Mouse (Mus musculus) limb, embryonic 15.5 days (tissue): ENCODE measurements around the gene Hist1h3d. TPM values are rescaled to one million over a fixed set of nuclear protein-coding genes. Genes with fewer than 3 reads are reported as not detected.
"Not testable (repeated sequence)": the region's sequence is repeated elsewhere in the genome, so short reads cannot be mapped to it uniquely, and the experiment has no call there.

Experiments used
- ATAC-seq: fragments of 200-750 bp; cut with Nextera tagmentation; 2 replicates; pipeline ENCODE4 v1.8.0; 2017; ENCODE audit warnings: low read depth, moderate TSS enrichment; ENCODE audit not compliant: insufficient number of reproducible peaks, low FRiP score, low TSS enrichment
- H3K27ac ChIP-seq: fragments of 300-500 bp; sonication (generic); 2 replicates; pipeline ENCODE4 v1.5.1; 2015; ENCODE audit warnings: moderate library complexity, mild to moderate bottlenecking, inconsistent platforms
- H3K27me3 ChIP-seq: fragments of 300-500 bp; sonication (generic); 2 replicates; pipeline ENCODE4 v1.6.1; 2015; ENCODE audit warnings: inconsistent platforms
- H3K36me3 ChIP-seq: fragments of 300-500 bp; sonication (generic); 2 replicates; pipeline ENCODE4 v1.6.1; 2015; ENCODE audit warnings: inconsistent platforms
- H3K4me1 ChIP-seq: fragments of 300-500 bp; sonication (generic); 2 replicates; pipeline ENCODE4 v1.6.1; 2015; ENCODE audit warnings: inconsistent platforms
- H3K4me2 ChIP-seq: fragments of 300-500 bp; sonication (generic); 2 replicates; pipeline ENCODE4 v1.6.1; 2015; ENCODE audit warnings: mild to moderate bottlenecking, inconsistent platforms
- H3K4me3 ChIP-seq: fragments of 300-500 bp; sonication (generic); 2 replicates; pipeline ENCODE4 v1.5.1; 2015; ENCODE audit warnings: mild to moderate bottlenecking, inconsistent platforms
- H3K9ac ChIP-seq: fragments of 300-500 bp; sonication (generic); 2 replicates; pipeline ENCODE4 v1.6.1; 2015; ENCODE audit warnings: inconsistent platforms
- H3K9me3 ChIP-seq: fragments of 300-500 bp; sonication (generic); 2 replicates; pipeline ENCODE4 v1.6.1; 2016; ENCODE audit warnings: inconsistent platforms
- WGBS: fragments of 180-500 bp; shearing (Covaris S2); methylation state at CpG from one replicate; pipeline ENCODE4 v1.1.7; 2015; 5-methylcytosine and 5-hydroxymethylcytosine counted together
- polyA plus RNA-seq: library from polyadenylated mRNA; unstranded; fragments of >200 nt; fragmentation: Nextera tagmentation; extraction: Ambion mirVana; gene quantifications from 2 replicates; pipeline ENCODE4 v1.2.1, GENCODE M21; 2015

Hist1h3d gene
- polyA plus RNA-seq, 1 experiment from 2014 or later = 6.5 TPM

DNA sequence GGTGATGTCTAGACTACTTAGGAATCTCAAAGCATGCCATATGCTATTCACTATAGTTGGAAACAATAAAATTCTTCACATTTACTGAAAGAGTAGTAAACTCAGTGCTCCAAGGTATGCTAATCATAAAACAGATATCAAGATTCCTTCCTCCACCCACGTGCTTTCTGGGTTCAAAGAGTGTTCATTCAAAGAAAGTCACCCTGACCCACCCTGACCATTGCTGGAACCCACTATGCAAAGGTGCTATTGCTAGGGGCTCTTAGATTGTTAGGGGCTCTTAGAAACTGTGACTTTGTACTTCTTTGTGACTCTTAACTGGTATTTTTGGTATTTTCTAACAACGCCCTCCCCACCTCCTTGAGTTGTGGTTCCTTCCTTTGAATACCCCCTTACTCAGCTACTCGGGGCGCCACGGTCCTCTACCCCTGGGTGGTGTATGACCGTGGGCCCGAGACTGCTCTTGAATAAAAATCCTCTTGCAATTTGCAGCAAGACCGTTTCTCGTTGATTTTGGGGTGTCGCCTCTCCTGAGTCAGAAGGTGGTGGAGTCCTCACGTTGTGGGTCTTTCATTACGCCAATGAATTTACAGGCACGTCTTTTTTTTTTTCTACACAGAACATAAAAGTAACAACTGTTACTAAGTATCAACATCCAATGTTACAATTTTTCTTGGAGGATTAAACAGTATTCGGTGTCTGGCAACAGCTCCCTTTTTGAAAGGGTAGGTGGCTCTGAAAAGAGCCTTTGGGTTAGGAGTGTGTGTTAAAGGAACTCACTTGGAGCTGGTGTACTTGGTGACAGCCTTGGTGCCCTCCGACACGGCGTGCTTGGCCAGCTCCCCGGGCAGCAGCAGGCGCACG, 2.3 kb upstream of the Hist1h3d start:
- not testable (repeated sequence) for H3K9me3 ChIP-seq, H3K27me3 ChIP-seq, H3K36me3 ChIP-seq, ATAC-seq
- H3K4me2 ChIP-seq = peak overlapping the region; percentile 53
- peak overlapping the region; percentile 94 for H3K27ac ChIP-seq
- WGBS = 6% methylated on average over 20 of the region's 20 CpGs
- H3K4me3 ChIP-seq = peak overlapping the region; percentile 43
- H3K4me1 ChIP-seq = peaks cover 30% of the 10 kb centered on the region
- H3K9ac ChIP-seq = peak overlapping the region; percentile 40

DNA sequence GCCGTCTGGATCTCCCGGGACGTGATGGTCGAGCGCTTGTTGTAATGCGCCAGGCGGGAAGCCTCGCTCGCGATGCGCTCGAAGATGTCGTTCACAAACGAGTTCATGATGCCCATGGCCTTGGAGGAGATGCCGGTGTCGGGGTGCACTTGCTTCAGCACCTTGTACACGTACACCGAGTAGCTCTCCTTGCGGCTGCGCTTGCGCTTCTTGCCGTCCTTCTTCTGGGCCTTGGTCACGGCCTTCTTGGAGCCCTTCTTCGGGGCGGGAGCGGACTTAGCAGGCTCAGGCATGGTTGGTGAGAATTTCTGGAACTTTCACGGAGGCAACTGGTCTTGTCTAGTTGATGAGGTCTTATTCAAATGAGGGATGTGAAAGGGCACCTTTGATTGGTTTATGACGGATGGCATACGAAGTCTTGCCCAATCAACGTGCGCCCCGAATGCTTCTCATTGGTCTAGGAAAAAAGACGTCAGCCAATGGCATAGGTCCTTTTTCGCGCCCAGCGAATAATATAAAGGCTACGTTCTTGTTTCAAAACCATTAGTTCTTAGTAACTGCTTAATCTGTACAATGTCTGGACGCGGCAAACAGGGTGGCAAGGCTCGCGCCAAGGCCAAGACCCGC, 1.6 kb upstream of the Hist1h3d start, which contains the start of the genes Hist1h2bf and Hist1h2ad:
Gene Hist1h2bf, minus strand, starts transcription at position 299 of the 627 bp plus-strand sequence.
Gene Hist1h2ad, plus strand, starts transcription at position 484 of the 627 bp plus-strand sequence.
- H3K27ac ChIP-seq = peak within 1 kb of the TSS; percentile 94
- ATAC-seq = peak; percentile 87
- H3K4me1 ChIP-seq = peaks cover 30% of the 10 kb centered on the region
- H3K4me3 ChIP-seq = peak within 1 kb of the TSS; percentile 43
- H3K9me3 ChIP-seq, H3K36me3 ChIP-seq, H3K27me3 ChIP-seq: not testable (repeated sequence)
- peak within 1 kb of the TSS; percentile 57 for H3K4me2 ChIP-seq
- peak within 1 kb of the TSS; percentile 40 for H3K9ac ChIP-seq
- under 1% methylated on average over 39 of the region's 42 CpGs for WGBS

DNA sequence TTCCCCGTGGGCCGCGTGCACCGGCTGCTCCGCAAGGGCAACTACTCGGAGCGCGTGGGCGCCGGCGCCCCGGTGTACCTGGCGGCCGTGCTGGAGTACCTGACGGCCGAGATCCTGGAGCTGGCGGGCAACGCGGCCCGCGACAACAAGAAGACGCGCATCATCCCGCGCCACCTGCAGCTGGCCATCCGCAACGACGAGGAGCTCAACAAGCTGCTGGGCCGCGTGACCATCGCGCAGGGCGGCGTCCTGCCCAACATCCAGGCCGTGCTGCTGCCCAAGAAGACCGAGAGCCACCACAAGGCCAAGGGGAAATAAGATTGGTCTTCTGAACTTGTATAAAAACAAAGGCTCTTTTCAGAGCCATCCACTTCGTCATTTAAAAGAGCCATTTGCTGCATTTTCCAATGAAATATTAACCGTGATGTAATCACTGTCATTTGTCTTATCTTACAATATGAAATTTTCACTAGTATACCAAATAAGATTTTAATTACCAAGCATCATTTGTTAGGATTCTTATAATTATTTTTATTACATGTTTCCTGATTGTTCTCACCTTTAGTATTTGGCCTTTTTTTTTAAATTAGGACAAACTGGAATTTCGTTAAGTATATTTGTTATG, 905 bp upstream of the Hist1h3d start:
- peak overlapping the region; percentile 94 for H3K27ac ChIP-seq
- peak overlapping the region; percentile 43 for H3K4me3 ChIP-seq
- H3K36me3 ChIP-seq, H3K9ac ChIP-seq, ATAC-seq, H3K9me3 ChIP-seq, H3K27me3 ChIP-seq: not testable (repeated sequence)
- WGBS = 1% methylated on average over 14 of the region's 39 CpGs
- peaks cover 30% of the 10 kb centered on the region for H3K4me1 ChIP-seq
- peak overlapping the region; percentile 57 for H3K4me2 ChIP-seq

DNA sequence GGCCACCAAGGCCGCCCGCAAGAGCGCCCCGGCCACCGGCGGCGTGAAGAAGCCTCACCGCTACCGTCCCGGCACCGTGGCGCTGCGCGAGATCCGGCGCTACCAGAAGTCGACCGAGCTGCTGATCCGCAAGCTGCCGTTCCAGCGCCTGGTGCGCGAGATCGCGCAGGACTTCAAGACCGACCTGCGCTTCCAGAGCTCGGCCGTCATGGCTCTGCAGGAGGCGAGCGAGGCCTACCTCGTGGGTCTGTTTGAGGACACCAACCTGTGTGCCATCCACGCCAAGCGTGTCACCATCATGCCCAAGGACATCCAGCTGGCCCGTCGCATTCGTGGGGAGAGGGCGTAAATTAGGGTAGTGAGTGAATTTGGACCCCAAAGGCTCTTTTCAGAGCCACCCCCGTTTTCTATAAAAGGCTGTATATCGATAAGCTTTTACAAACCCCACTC, 326 bp downstream of the Hist1h3d start:
- not testable (repeated sequence) for H3K27me3 ChIP-seq, H3K36me3 ChIP-seq, ATAC-seq, H3K9me3 ChIP-seq
- peak overlapping the region; percentile 50 for H3K9ac ChIP-seq
- peak overlapping the region; percentile 40 for H3K4me3 ChIP-seq
- WGBS = under 1% methylated on average over 19 of the region's 40 CpGs
- H3K27ac ChIP-seq = peak overlapping the region; percentile 79
- H3K4me2 ChIP-seq = peak overlapping the region; percentile 57
- peaks cover 25% of the 10 kb centered on the region for H3K4me1 ChIP-seq

DNA sequence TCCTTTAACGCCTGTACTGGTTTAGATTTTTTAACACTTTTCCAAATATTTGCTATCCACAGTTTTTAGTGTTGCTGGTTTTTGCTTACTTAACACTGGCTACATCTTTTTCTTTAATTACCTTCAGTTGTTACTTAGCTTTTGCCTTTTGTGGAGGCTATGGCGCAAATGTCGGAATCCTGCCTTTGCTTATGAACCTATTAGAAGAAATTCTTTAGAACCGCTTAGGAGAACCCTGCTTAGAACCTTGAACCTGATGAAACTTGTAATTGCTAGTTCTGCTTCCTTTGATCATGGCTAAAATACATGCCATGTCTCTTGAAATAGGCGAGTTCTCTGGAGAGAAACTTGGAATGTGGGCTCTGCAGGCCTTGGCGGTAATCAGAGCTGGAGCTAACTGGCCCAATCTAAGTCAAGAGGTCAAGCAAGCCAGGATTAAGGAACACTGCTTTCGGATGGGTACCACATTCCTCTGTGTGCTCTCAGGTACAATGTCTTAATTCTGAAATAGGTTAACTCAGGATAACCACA, 853 bp downstream of the Hist1h3d start:
- no peak for ATAC-seq
- H3K27ac ChIP-seq = peak overlapping the region; percentile 78
- H3K4me2 ChIP-seq = peak overlapping the region; percentile 57
- H3K4me3 ChIP-seq = peak overlapping the region; percentile 40
- H3K36me3 ChIP-seq = no peaks in the 10 kb centered on the region
- H3K4me1 ChIP-seq = peaks cover 25% of the 10 kb centered on the region
- H3K27me3 ChIP-seq = no peaks in the 10 kb centered on the region
- H3K9me3 ChIP-seq = no peaks in the 10 kb centered on the region
- WGBS = 7% methylated on average over 7 of the region's 7 CpGs
- H3K9ac ChIP-seq = peak overlapping the region; percentile 50

DNA sequence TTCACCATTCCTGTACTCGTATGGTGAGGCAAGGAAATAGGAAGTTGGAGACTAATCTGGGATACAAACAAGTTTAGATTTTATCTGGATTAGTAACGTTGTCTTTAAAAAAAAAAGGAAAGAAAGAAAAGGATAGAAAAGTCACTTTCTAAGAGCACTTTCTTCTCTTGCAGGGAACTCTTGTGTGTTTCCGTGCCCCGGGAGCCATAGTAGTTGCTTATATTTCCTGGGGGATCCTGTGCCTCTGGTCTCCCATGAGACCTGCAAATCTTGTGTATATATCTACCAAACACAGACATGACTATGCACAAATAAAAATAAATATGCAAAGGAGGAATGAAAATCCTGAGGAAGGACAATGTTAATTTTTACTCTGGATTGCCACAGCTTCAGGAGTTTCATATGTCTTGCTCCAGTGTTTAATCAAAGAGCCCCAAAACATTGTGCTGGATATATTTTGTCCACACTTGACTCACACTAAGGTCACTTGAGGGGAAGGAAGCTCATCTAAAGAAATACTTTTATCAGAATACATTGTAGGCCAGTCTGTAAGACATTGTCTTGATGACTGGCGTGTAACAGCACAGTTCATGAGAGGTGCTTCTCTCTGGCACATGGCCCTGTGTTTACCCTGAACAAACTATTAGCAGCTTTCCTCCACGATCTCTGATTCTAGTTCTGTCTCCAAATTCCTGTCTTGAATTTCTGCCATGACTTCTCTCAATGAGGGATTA, 1.5 kb downstream of the Hist1h3d start:
- 41% methylated on average over 6 of the region's 6 CpGs for WGBS
- Histone ChIP-seq H3K4me1 (peaks cover 25% of the 10 kb centered on the region), H3K36me3 (no peaks in the 10 kb centered on the region), H3K4me3 (peak overlapping the region; percentile 40), H3K27me3 (no peaks in the 10 kb centered on the region), H3K4me2 (peak overlapping the region; percentile 57), H3K9ac (no peak overlapping the region), H3K27ac (peak overlapping the region; percentile 78), H3K9me3 (no peaks in the 10 kb centered on the region)
- ATAC-seq = no peak

DNA sequence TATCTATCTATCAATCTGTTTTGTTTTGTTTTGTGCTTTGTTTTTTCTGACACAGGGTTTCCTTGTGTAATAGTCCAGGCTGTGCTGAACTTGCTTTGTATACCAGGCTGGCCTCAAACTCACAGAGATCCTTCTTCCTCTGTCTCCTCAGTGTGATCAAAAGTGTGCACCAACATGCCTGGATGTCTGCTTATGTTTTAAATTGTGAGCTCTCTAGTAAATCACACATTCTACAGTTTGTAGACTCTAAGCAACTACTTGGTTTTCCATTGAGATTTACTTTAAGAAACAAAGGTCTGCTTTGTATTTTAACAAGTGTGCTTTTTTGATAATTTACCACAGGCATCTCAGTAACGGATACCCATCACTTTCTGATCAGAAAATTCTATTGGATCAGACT, 2.3 kb downstream of the Hist1h3d start:
- Histone ChIP-seq H3K27ac (no peak overlapping the region), H3K9me3 (no peaks in the 10 kb centered on the region), H3K4me2 (no peak overlapping the region), H3K4me1 (peaks cover 26% of the 10 kb centered on the region), H3K27me3 (no peaks in the 10 kb centered on the region), H3K36me3 (no peaks in the 10 kb centered on the region), H3K9ac (no peak overlapping the region), H3K4me3 (no peak overlapping the region)
- 92% methylated on average over 1 of the region's 1 CpGs for WGBS
- ATAC-seq = no peak

DNA sequence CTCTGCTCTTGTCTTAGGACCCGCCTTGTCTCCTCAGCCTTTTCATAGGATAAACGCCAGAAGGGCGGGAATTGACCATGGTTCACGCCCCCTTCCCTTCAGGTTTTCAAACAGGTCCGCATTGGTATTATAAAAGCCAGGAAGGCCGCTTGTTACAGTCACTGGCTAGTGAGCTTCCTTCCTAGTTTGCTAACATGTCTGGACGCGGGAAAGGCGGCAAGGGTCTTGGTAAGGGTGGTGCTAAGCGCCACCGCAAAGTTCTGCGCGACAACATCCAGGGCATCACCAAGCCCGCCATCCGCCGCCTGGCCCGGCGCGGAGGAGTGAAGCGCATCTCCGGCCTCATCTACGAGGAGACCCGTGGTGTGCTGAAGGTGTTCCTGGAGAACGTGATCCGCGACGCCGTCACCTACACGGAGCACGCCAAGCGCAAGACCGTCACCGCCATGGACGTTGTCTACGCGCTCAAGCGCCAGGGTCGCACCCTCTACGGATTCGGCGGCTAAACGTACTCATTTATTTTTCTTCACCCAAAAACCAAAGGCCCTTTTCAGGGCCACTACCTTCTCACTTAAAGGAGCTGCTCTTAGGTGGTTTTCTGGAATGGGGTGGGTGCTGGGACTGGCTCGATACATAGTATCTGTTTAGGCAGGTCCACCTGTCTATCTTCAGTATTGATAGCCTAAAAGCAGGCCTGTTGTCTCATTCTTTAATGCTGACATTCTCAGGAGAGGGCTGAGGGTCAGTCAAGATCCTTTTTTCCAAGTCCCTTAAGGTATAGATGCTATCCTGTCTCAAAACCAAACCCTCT, 6.0 kb downstream of the Hist1h3d start, which contains the start of gene Hist1h4d:
Gene Hist1h4d, plus strand, starts transcription at position 191 of the 811 bp plus-strand sequence.
- Histone ChIP-seq H3K36me3 (no peaks in the 10 kb centered on the region), H3K27ac (peak within 1 kb of the TSS; percentile 81), H3K9me3 (no peaks in the 10 kb centered on the region), H3K9ac (peak within 1 kb of the TSS; percentile 37), H3K4me3 (peak within 1 kb of the TSS; percentile 49), H3K27me3 (no peaks in the 10 kb centered on the region), H3K4me2 (peak within 1 kb of the TSS; percentile 66), H3K4me1 (peaks cover 26% of the 10 kb centered on the region)
- WGBS = under 1% methylated on average over 43 of the region's 43 CpGs
- ATAC-seq = peak; percentile 88

DNA sequence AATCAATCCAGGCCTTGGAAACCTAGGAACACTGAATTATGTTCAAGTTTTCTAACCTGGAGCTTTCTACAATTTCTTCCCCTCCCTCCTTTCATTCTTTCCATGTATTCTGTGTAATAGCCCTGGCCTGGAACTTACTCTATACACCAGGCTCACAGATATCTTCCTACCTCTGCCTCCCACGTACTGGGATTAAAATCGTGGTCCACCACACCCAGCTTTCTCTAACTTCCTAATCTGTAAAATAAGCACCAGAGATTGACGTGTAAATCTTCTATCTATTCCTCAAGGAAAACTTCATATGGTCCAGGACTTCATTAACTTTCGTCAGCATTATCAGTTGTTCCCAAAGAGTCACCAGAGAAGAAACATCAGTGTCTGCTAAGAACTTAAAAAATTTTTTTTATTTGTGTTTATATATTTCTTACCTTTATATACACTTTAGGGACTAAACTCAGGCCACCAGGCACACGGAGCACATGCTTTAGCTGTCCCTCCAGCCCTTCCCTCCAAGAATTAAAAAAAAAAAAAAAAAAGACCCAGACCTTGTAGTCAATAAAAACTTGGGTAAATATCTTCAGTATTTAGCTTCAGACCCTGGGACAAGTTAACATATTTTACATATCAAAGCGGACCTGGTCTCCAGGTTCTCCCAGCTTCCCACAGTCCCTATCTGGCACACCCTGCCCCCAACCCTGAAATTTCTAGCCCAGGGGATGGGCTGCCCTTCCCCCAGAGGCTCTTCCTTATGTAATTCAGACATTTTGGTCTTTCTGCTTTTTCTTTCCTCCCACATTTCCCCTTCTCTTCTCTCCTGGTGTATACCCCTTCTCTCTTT, 6.9 kb downstream of the Hist1h3d start:
- WGBS = 7% methylated on average over 6 of the region's 6 CpGs
- H3K4me2 ChIP-seq = peak overlapping the region; percentile 66
- H3K27me3 ChIP-seq = no peaks in the 10 kb centered on the region
- H3K4me3 ChIP-seq = peak overlapping the region; percentile 49
- peaks cover 22% of the 10 kb centered on the region for H3K4me1 ChIP-seq
- no peaks in the 10 kb centered on the region for H3K36me3 ChIP-seq
- peak overlapping the region; percentile 37 for H3K9ac ChIP-seq
- peak overlapping the region; percentile 81 for H3K27ac ChIP-seq
- ATAC-seq = no peak
- no peaks in the 10 kb centered on the region for H3K9me3 ChIP-seq
